Mouse (Mus musculus) megakaryocyte progenitor cell, adult 5-6 weeks (primary cell): ENCODE results near the gene Tmem170. TPM values are rescaled to one million over a fixed set of nuclear protein-coding genes. Genes with fewer than 3 reads are reported as not detected.

ENCODE experiments used
- ATAC-seq: replicated peaks from 2 replicates; pipeline ENCODE4 v1.8.0; 2016; ENCODE audit warnings: mild to moderate bottlenecking, moderate TSS enrichment, inconsistent platforms; ENCODE audit not compliant: poor library complexity
- total RNA-seq, 2 experiments: library from RNA; stranded (forward) in 1 of 2; stranded (reverse) in 1 of 2; fragments of 157-497, 149-512 nt in 1 of 2; fragments of 200-1000 nt in 1 of 2; gene quantifications; 2 replicates each; pipeline versions ENCODE4 v1.2.3 to v1.2.4; 2015 to 2017

The Tmem170 gene
- total RNA-seq, 2 experiments from 2014 or later = 0.87 to 3.8 TPM

GRCm38 (mm10) chr8:111818556-111818955, 58.0 kb downstream of the Tmem170 start:
- no peak for ATAC-seq

DNA sequence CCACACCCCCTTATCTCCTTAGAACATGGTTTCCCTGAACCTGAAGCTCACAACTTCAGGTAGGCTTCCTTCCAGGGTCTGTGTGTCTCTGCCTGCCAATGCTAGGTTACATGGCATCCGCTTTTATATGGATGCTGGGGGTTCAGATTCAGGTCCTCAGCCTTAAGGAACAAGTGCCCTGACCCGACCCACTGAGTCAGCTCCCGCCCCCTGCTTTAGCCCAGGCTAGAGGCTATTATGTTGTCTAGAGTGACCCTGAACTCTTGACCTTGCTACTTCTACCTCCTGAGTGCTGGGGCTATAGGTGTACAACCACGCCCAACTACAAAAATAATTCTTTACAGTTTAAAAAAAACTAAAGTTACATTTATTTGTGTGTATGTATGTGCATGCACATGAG, 61.5 kb downstream of the Tmem170 start:
- ATAC-seq = no peak

DNA sequence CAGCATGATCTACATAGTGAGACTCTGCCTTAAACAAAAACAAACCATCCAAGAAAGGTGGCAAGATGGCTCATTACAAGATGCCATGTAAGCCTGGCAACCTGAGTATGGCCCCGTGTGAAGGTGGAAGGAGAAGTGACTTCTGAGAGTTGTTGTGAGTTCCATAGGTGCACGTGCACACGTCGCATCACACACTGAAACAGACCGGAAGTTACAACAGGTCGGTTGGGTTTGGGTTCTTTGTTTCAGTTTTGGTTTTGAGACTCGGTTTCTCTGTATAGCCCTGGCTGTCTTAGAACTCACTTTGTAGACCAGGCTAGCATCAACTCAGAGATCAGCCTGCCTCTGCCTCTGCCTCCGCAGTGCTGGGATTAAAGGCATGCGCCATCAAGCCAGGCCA, 62.7 kb downstream of the Tmem170 start:
- no peak for ATAC-seq

Other genes with a start within 250 kb of the Tmem170 start
- 0.10 and 0.15 TPM in 2 replicates for gene Ldhd, start 246.4 kb downstream of the Tmem170 start, total RNA-seq (2015)
- 0.14 TPM in 1 of 2 replicates, not detected in the other for gene Ldhd, start 246.4 kb downstream of the Tmem170 start, total RNA-seq (2017)
- 14.7 and 16.9 TPM in 2 replicates for gene Zfp1, start 233.3 kb downstream of the Tmem170 start, total RNA-seq (2015)
- gene Zfp1, start 233.3 kb downstream of the Tmem170 start, total RNA-seq (2017) = 11.2 and 19.2 TPM in 2 replicates
- gene Ctrb1, start 185.7 kb downstream of the Tmem170 start, total RNA-seq (2015) = not detected in 2 replicates
- gene Ctrb1, start 185.7 kb downstream of the Tmem170 start, total RNA-seq (2017) = not detected in 2 replicates
- gene Bcar1, start 132.9 kb downstream of the Tmem170 start, total RNA-seq (2015) = 0.15 TPM in 1 of 2 replicates, not detected in the other
- gene Bcar1, start 132.9 kb downstream of the Tmem170 start, total RNA-seq (2017) = not detected in 2 replicates
- gene Cfdp1, start 22.5 kb downstream of the Tmem170 start, total RNA-seq (2015) = 147 and 168 TPM in 2 replicates
- 176 and 251 TPM in 2 replicates for gene Cfdp1, start 22.5 kb downstream of the Tmem170 start, total RNA-seq (2017)
- not detected in 2 replicates for gene Chst5, start 33.7 kb upstream of the Tmem170 start, total RNA-seq (2015)
- not detected in 2 replicates for gene Chst5, start 33.7 kb upstream of the Tmem170 start, total RNA-seq (2017)
- gene Tmem231, start 57.1 kb upstream of the Tmem170 start, total RNA-seq (2015) = 0.37 and 0.91 TPM in 2 replicates
- gene Tmem231, start 57.1 kb upstream of the Tmem170 start, total RNA-seq (2017) = 0.68 and 0.79 TPM in 2 replicates
- gene Gabarapl2, start 64.0 kb upstream of the Tmem170 start, total RNA-seq (2015) = 42.9 and 52.3 TPM in 2 replicates
- gene Gabarapl2, start 64.0 kb upstream of the Tmem170 start, total RNA-seq (2017) = 28.1 and 28.3 TPM in 2 replicates
- gene Adat1, start 115.6 kb upstream of the Tmem170 start, total RNA-seq (2015) = 3.0 and 6.1 TPM in 2 replicates
- gene Adat1, start 115.6 kb upstream of the Tmem170 start, total RNA-seq (2017) = 5.3 and 8.6 TPM in 2 replicates
- gene Kars, start 134.6 kb upstream of the Tmem170 start, total RNA-seq (2015) = 119 and 136 TPM in 2 replicates
- 185 and 190 TPM in 2 replicates for gene Kars, start 134.6 kb upstream of the Tmem170 start, total RNA-seq (2017)
- 11.5 and 12.9 TPM in 2 replicates for gene Terf2ip, start 134.6 kb upstream of the Tmem170 start, total RNA-seq (2015)
- gene Terf2ip, start 134.6 kb upstream of the Tmem170 start, total RNA-seq (2017) = 13.4 and 15.5 TPM in 2 replicates
- gene Gm6793, start 138.3 kb upstream of the Tmem170 start, total RNA-seq (2015) = 0.17 TPM in 1 of 2 replicates, not detected in the other
- gene Gm6793, start 138.3 kb upstream of the Tmem170 start, total RNA-seq (2017) = 0.14 and 0.33 TPM in 2 replicates